ENCODE assay signal across 21 mouse cellular contexts in the genomic region with DNA sequence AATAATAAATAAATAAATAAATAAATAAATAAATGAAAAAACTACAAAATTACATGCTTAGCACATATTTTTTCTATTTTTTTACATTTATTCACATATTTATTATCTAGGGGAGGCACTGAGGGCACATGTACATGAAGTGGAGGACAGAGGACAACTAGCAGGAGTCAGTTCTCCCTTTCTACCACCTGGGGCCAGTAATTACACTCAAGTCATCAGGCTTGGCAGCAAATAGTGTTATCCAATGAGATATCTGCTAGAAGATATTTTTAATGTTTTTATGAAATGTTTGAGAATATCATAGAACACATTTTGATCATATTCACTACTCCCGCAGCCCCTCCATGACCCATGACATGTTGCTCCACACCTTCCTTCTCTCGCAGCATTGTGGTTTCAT. TPM values are rescaled to one million over a fixed set of nuclear protein-coding genes. Genes with fewer than 3 reads are reported as not detected.
"Had no signal": no experiment of that assay in that cellular context is flagged by ENCODE, and none has a peak within 500 bp of the region (broad histone marks: within the 10 kb centered on the region; RNA-seq: fewer than 3 reads in every experiment).

No protein-coding gene starts in this region.

- H3K36me3 ChIP-seq: limb, embryonic 12.5 days; limb, embryonic 15.5 days; midbrain, embryonic 12.5 days; midbrain, embryonic 15.5 days; neural tube, embryonic 12.5 days; neural tube, embryonic 15.5 days had no signal

- H3K4me3 ChIP-seq: limb, embryonic 12.5 days; limb, embryonic 15.5 days; midbrain, embryonic 12.5 days; midbrain, embryonic 15.5 days; neural tube, embryonic 12.5 days; neural tube, embryonic 15.5 days had no signal

- H3K4me2 ChIP-seq: limb, embryonic 12.5 days; limb, embryonic 15.5 days; liver, embryonic 11.5 days; lung, embryonic 14.5 days; midbrain, embryonic 12.5 days; midbrain, embryonic 15.5 days; neural tube, embryonic 12.5 days; neural tube, embryonic 15.5 days had no signal

- H3K27ac ChIP-seq: kidney, postnatal 0 days; limb, embryonic 12.5 days; limb, embryonic 15.5 days; liver, embryonic 14.5 days; macrophage; midbrain, embryonic 12.5 days; midbrain, embryonic 15.5 days; neural tube, embryonic 12.5 days; neural tube, embryonic 15.5 days had no signal

- H3K27me3 ChIP-seq: limb, embryonic 12.5 days; limb, embryonic 15.5 days; midbrain, embryonic 12.5 days; midbrain, embryonic 15.5 days; neural tube, embryonic 12.5 days; neural tube, embryonic 15.5 days had no signal

- DNase-seq: kidney, adult 2 months; kidney, postnatal 25 days; left cerebral cortex, postnatal 4 days; liver, postnatal 0 days; lung, embryonic 14.5 days; retina, postnatal 1 day; right cerebral cortex, postnatal 25 days; spleen, adult 18-20 months; thymus, adult 2 months; thymus, postnatal 14 days had no signal

- H3K9ac ChIP-seq: limb, embryonic 12.5 days; limb, embryonic 15.5 days; liver, embryonic 14.5 days; liver, postnatal 0 days; lung, embryonic 14.5 days; midbrain, embryonic 12.5 days; midbrain, embryonic 15.5 days; neural tube, embryonic 12.5 days; neural tube, embryonic 15.5 days had no signal

- H3K9me3 ChIP-seq: limb, embryonic 12.5 days; limb, embryonic 15.5 days; midbrain, embryonic 12.5 days; midbrain, embryonic 15.5 days; neural tube, embryonic 12.5 days; neural tube, embryonic 15.5 days had no signal

- H3K4me1 ChIP-seq: limb, embryonic 12.5 days; limb, embryonic 15.5 days; midbrain, embryonic 12.5 days; neural tube, embryonic 12.5 days; neural tube, embryonic 15.5 days had no signal

- ATAC-seq: liver, postnatal 0 days; lung, postnatal 0 days; midbrain, embryonic 15.5 days had no signal

RNA-seq across cellular contexts. Expression of a gene that starts 39.5 kb away (rescaled TPM):
- polyA plus RNA-seq: macrophage had no signal
